Mouse (Mus musculus) testis, adult 2 months (tissue): Measurements from ENCODE around the gene Scly.

Experiments used
- CTCF ChIP-seq: fragments of 200-500 bp; IDR thresholded peaks from 2 replicates; pipeline ENCODE4 v1.5.1; 2012; ENCODE audit warnings: low read depth, mild to moderate bottlenecking, inconsistent platforms, low read length, moderate library complexity; ENCODE audit not compliant: control insufficient read depth, insufficient read depth, insufficient replicate concordance
- POLR2A ChIP-seq: fragments of 200-500 bp; IDR thresholded peaks from 2 replicates; pipeline ENCODE4 v1.6.1; 2012; ENCODE audit warnings: low read depth, mild to moderate bottlenecking, inconsistent platforms, low read length, moderate library complexity; ENCODE audit not compliant: control insufficient read depth

DNA sequence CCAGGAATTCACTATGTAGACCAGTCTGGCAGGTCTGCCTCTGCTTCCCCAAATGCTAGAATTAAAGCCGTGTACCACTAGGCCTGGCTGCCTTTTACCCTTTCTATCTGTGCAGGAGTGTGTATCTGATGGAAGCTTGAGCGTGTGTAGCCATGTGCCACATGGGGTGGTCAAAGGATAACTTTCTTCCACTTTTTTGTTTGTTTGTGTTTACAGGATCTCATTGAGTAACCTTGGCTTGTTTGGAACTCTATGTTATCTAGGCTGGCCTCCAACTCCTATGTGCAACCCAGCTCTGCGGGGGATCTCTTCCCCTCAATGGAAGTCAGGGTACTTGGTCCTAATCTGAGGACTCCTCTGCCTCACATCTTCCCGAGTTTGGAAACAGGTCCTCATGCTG, 49.2 kb upstream of the Scly start:
- TF ChIP-seq CTCF (no peak), POLR2A (no peak)
